Mouse (Mus musculus): ENCODE data around the gene Gpr153.

GRCm38 (mm10) chr4:152325574-152326411, 51.8 kb downstream of the Gpr153 start, which contains the start of gene Rpl22:
- TF ChIP-seq CTCF (IDR thresholded peaks at IDR 0.05; ENCODE audit: control insufficient read depth, insufficient read depth, low read length) (peak; percentile 15; the same call in 1 of the 2 replicates), POLR2A (IDR thresholded peaks at IDR 0.05; ENCODE audit: borderline replicate concordance, control insufficient read depth, low read depth, low read length) (peak; percentile 73; the same call in 1 of the 2 replicates)
